In the genomic region with DNA sequence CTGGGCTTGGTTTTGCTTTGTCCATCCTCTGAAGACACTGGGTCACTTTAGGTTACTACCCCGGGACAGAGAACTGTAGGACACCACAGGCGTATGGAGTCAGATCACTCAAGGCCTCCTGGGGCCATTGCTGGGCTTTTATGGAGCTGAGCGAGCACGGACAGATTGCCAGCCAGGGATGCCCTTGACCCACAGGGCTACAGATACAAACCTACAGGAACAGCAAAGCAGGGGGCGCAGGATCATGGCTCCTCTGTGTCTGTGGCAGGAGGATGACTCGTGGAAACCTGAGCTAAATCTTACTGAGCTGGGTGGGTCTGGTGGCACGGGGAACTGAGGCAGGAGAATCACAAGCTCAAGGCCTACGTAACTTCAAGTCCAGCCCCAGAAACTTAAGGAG, we compare ENCODE assay signal across 40 mouse cellular contexts. TPM values are rescaled to one million over a fixed set of nuclear protein-coding genes. Genes with fewer than 3 reads are reported as not detected.
"Had no signal": no experiment of that assay in that cellular context is flagged by ENCODE, and none has a peak within 500 bp of the region (broad histone marks: within the 10 kb centered on the region; RNA-seq: fewer than 3 reads in every experiment).

No protein-coding gene starts in this region.

- DNase-seq: gastrocnemius, postnatal 14 days; gastrocnemius, postnatal 36 days; heart, adult 11 months; heart, adult 2 months; heart, postnatal 14 days; heart, postnatal 36 days; kidney, adult 11 months; kidney, adult 2 months; kidney, adult 9 months; kidney, postnatal 14 days; kidney, postnatal 36 days; layer of hippocampus, adult 9-11 months; layer of hippocampus, postnatal 36 days; left cerebral cortex, postnatal 4 days had no signal

RNA-seq across cellular contexts. Expression of a gene that starts 28.7 kb away (rescaled TPM):
- total RNA-seq: gastrocnemius, adult 18-20 months; gastrocnemius, adult 8-10 months; gastrocnemius, postnatal 14 days; gastrocnemius, postnatal 36 days; heart, adult 2 months; heart, postnatal 14 days; heart, postnatal 36 days; hematopoietic stem cell, adult 5-6 weeks; hindbrain, postnatal 0 days; layer of hippocampus, adult 18-20 months; layer of hippocampus, adult 8-10 months; layer of hippocampus, postnatal 14 days; layer of hippocampus, postnatal 36 days; left cerebral cortex, adult 18-20 months; left cerebral cortex, adult 8-10 months; left cerebral cortex, postnatal 10 days; left cerebral cortex, postnatal 25 days; left cerebral cortex, postnatal 4 days; liver, adult 2 months had no signal
- polyA plus RNA-seq: gonadal fat pad, adult 2 months; heart, adult 2 months; heart, embryonic 11.5 days; heart, embryonic 13.5 days; heart, embryonic 15.5 days; heart, postnatal 0 days; hindbrain, embryonic 11.5 days; hindbrain, embryonic 13.5 days; hindbrain, embryonic 15.5 days; intestine, embryonic 14.5 days; kidney, adult 2 months; kidney, embryonic 15.5 days; kidney, postnatal 0 days; large intestine, adult 2 months; limb, embryonic 13.5 days; limb, embryonic 15.5 days; liver, adult 2 months had no signal
